Mouse (Mus musculus): ENCODE measurements around the gene Snx8. TPM values are rescaled to one million over a fixed set of nuclear protein-coding genes. Genes with fewer than 3 reads are reported as not detected.

Snx8 gene
- total and polyA plus RNA-seq, 3 experiments, result 19.7 to 30.7 TPM; not detected in 1

DNA sequence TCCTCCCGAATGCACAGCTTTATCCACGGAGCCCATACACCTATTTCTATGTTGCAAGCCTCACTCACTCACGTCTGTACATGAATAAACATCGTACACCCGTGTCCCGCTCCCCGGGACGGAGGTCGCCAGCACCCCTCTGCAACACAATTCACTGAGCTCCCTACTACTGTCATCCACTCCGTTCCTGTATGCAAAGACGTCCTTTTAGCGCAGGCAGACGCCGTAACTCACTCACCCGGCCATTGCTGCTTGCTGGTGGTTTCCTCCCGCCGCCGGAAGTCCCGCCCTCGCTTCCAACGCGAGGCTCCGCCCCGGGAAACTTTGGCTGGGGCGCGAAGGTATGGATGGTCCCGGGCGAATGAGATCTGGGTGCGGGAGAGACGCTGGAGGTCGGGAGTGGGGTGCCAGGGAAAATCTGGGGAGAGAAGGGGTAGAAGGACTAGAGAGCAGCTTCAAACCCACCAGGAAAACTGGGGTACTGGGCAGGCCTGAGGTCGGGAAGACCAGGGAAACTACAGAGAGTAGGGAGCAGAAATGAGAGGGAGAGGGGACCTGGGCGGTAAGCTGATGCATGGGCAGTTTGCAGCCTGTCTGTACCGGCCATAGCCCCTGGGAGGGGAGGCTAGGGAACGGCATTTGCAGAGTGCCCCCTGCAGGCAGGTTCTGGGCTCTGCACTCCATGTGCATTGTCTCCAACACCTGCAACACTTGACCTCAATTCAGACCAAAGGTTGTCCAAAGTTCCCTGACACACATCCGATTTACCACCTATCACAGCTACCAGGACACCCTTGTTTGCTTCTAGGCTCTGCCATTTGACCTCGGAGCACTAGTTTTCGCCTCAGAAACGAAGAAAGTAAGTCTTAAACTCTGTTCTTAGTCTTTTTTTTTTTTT lies 57.2 kb downstream of the Snx8 start, which contains the start of gene Mrm2 (continued):
- TF ChIP-seq GATA1 (IDR thresholded peaks at IDR 0.05; ENCODE audit: low read depth, low read length), result no peak
- TF ChIP-seq ZKSCAN1 (IDR thresholded peaks at IDR 0.05; ENCODE audit: low read depth, low read length), result no peak
- TF ChIP-seq CHD2 (IDR thresholded peaks at IDR 0.05; ENCODE audit: low read length), result no peak
- TF ChIP-seq TAL1 (IDR thresholded peaks at IDR 0.05; ENCODE audit: low read length), result no peak
- peak; percentile 83 for TF ChIP-seq MXI1 (IDR thresholded peaks at IDR 0.05; ENCODE audit: low read depth, low read length)
- peak; percentile 78 for TF ChIP-seq HCFC1 (IDR thresholded peaks at IDR 0.05; ENCODE audit: low read depth, low read length)
- no peak for TF ChIP-seq GABPA (IDR thresholded peaks at IDR 0.05; ENCODE audit: low read depth, low read length)
- TF ChIP-seq MAX (IDR thresholded peaks at IDR 0.05; ENCODE audit: low read length), result peak; percentile 81
- no peak for TF ChIP-seq POLR2AphosphoS5 (IDR thresholded peaks at IDR 0.05; ENCODE audit: borderline replicate concordance, low read depth, low read length)
- TF ChIP-seq POLR2AphosphoS2 (IDR thresholded peaks at IDR 0.05; ENCODE audit: low read length), result peak; percentile 88
- peak; percentile 45 for TF ChIP-seq SMC3 (IDR thresholded peaks at IDR 0.05; ENCODE audit: low read depth, low read length)
- TF ChIP-seq MAFK (IDR thresholded peaks at IDR 0.05; ENCODE audit: borderline replicate concordance, low read depth, low read length), result no peak
- no peak for TF ChIP-seq ETS1 (IDR thresholded peaks at IDR 0.05; ENCODE audit: low read depth, low read length)
- no peak; the same call in 1 of the 2 replicates for TF ChIP-seq RCOR1 (IDR thresholded peaks at IDR 0.05; ENCODE audit: low read depth, low read length)
- TF ChIP-seq ZMIZ1 (IDR thresholded peaks at IDR 0.05; ENCODE audit: low read depth, low read length), result peak; percentile 81
- peak; percentile 30 for TF ChIP-seq RAD21 (IDR thresholded peaks at IDR 0.05; ENCODE audit: low read depth, low read length)
- TF ChIP-seq KAT2A (conservative IDR thresholded peaks at IDR 0.05; ENCODE audit: low read depth, low read length), result no peak; the same call in 1 of the 2 replicates
- TF ChIP-seq USF1 (IDR thresholded peaks at IDR 0.05; ENCODE audit: low read depth, low read length), result no peak
- peak; percentile 63; the same call in 1 of the 2 replicates for TF ChIP-seq CHD1 (IDR thresholded peaks at IDR 0.05; ENCODE audit: low read depth, low read length)
- no peak for TF ChIP-seq MYB (IDR thresholded peaks at IDR 0.05; ENCODE audit: low read depth, low read length)
- no peak for TF ChIP-seq BHLHE40 (IDR thresholded peaks at IDR 0.05; ENCODE audit: borderline replicate concordance, low read depth, low read length)
- TF ChIP-seq MYC (IDR thresholded peaks at IDR 0.05; ENCODE audit: low read depth, low read length), result peak; percentile 92
- 0 out of 2 replicates have a peak, but pooled peaks have one; percentile 28 for TF ChIP-seq TCF12 (IDR thresholded peaks at IDR 0.05; ENCODE audit: low read depth, low read length)
- TF ChIP-seq E2F4 (IDR thresholded peaks at IDR 0.05; ENCODE audit: borderline replicate concordance, low read depth, low read length), result peak; percentile 18; the same call in 1 of the 2 replicates
